Mouse (Mus musculus): ENCODE results near the gene Fbxl15.

Gene Fbxl15

DNA sequence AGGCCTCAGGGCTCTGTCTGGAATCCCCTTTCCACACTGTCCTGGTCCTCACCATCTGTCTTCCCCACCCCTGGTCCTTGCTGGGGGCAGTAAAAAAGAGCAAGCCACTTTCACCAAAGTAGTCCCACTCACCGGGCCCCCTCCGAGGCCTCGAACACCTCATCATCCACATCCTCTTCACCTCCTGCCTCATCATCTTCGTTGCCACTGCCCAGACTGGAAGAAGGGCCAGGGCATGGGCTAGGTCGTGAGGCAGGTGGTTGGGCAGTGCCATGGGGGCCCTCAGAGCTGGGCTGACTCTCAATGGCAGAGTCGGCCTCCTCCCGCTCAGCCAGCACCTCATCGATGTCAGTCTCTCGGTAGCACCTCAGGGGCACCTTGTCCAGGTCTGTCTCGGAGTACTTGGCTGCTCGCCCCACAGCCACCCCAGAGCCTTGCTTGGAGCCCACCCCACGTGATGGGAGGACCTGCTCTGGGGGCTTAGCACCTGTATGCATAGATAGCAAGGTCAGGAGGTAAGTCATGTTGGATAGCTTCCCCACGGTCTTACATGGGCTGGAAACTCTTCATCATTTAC is 4.9 kb upstream of the Fbxl15 start:
- DNase-seq (ENCODE audit: low spot score): no peak

DNA sequence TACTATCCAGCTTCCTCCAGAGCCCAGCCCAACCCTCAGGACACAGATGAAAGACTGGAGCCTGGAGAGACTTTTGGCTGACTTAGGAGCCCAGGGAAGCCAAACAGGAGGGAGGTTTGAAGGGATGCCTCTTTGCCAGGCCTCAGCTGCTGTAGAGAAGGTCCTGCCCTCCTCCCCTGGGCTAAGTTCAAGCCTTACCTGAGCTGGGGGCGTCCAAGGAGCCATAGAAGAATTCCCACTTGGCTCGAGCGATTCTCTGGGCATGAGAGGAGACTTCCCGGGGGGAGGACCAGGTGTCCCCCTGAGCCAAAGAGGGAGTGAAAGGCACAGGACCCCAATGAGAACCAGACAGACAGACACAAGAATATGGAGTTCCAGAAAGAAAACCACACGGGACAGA is 4.3 kb upstream of the Fbxl15 start:
- no peak for DNase-seq (ENCODE audit: low spot score)

DNA sequence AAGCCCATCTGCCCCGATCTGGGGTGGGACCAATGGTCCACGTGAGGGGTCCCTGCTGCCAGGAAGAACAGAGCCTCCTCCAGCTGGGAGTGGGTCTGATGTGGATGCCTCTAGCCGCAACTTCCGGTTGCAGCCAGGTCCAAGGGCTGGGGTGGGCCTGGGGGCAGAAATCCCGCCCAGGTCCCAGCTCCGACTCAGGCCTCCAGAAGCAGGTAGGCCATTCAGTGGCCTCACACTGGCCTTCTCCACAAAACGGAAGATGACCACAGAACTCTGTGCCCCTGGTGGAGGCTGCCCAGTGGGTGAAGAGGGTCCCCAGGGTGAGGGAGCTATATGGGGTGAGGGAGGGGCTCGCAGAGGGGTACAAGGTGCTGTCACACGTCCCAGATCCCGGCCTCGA is 3.6 kb upstream of the Fbxl15 start:
- DNase-seq (ENCODE audit: low spot score): no peak

DNA sequence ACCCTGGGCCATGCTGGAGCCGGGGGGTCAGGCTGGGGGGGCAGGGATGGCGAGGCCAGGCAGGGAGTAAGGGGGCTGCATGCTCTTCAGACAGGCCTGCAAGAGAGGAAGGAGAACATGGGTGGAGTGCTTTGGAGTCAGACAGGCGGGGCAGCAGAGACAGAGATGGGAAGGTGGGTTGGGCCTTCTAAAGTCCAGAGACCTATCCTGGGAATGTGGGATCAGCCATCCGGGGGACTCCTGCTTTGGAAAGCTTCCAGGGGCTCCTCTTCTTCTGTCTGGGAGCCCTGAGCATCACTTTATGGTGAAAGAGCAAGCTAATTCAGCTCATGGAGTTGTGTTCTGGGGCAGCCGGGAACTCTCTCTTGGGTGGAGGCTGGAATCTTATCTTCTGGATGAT is 3.1 kb upstream of the Fbxl15 start:
- DNase-seq (ENCODE audit: low spot score): no peak

DNA sequence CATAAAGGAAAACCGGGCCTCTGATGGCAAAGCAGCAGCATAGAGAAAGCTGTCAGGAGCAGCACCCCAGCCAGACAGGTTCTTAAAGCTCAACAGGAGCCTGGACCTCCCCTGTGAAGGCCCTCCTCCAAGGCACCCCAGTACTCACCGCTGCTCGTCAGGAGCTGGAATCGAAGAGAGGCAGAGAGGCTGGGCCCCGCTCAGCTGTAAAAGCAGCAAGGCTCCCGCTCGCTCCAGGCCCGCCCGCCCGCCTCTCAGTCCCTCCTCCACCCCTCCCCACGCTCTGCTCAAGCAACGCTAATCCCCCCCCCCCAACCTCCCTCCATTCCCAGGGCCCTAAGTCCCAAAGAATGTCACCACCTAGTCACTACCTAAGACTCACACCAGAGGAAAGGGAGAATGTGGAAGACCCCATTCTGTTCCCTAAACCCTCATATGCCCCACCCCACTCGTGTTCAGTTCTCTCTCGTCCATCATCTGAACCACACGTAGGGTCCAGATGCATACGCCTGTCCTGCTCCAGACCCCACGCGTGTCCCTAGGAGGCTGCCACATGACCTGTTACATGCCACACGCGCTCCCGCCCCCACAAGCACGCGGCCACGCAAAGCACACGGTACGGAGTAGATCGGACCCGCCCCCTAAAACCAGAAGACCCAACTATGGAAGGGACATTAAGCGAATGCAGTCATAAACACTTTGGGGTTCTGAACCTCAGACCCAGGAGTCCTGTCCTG is 1.8 kb upstream of the Fbxl15 start:
- DNase-seq (ENCODE audit: low spot score): no peak

DNA sequence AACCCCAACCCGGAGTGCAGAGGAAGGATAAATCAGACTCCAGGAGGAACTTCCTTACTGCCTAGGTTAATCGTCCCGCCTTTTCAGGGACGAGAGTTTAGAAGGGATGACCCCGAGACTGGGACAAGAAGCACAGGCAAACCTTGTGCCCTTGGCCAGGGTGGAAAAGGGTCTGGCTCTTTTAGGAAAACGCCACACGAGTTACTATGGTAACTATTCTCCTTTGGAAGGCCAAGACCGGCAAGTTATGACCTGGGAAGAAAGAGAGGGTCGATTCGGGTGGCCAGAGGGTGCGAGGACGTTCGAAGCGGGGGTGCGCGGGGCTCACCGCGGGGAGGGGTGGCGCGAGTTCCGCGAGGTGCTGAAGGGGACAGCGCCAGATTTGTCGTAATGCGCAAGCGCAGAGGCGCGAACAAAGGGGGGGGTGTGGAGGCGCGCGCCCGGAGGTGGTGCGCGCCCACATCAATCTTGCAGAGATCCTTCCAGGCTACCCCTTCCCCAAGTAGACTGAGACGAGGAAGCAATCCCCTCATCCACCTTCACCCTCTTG is 1.2 kb upstream of the Fbxl15 start, which contains the start of gene Psd:
Gene Psd (minus strand): TSS at position 401 of the 550 bp plus-strand sequence.
- DNase-seq (ENCODE audit: low spot score): peak; percentile 45

DNA sequence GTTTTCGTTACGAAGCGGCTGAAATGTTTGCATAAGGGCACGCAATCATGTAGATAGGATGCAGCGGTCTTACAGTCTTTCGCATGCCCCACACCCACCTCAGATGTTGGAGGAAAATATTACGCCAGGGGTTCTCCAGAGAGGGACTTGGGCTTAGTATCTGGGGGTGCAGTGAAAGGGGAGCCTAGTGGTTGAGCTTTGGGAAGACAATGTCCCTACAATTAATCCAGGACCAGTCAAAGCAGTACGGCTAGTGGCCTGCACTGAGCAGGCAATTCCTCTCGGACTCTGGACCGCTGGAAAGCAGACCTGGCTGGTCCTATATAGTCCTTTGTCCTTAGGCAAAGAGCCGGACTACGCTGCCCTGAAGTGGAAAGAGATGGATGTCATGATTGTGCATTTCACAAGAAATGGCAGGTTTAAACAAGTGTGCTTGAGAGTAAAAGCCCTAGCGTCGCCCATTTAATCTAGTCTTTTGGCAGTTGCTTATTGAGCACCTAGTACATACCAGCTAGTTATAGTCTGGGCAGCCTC is 386 bp upstream of the Fbxl15 start:
- no peak for DNase-seq (ENCODE audit: low spot score)

DNA sequence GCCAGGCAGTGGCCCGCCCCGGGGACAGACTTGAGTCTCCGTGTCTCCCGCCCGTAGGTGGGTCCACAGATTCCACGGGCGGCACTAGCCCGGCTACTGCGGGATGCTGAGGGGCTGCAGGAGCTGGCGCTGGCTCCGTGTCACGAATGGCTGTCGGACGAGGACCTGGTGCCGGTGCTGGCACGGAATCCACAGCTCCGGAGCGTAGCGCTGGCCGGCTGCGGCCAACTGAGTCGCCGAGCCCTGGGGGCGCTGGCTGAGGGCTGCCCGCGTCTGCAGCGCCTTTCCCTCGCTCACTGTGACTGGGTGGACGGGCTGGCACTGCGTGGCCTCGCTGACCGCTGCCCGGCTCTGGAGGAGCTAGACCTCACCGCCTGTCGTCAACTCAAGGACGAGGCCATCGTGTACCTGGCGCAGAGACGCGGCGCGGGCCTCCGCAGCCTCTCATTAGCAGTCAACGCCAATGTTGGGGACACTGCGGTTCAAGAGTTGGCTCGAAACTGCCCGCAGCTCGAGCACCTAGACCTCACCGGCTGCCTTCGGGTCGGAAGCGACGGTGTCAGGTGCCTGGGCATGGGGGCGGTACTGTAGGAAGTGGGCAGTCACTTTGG is 1.2 kb downstream of the Fbxl15 start:
- no peak for DNase-seq (ENCODE audit: low spot score)

DNA sequence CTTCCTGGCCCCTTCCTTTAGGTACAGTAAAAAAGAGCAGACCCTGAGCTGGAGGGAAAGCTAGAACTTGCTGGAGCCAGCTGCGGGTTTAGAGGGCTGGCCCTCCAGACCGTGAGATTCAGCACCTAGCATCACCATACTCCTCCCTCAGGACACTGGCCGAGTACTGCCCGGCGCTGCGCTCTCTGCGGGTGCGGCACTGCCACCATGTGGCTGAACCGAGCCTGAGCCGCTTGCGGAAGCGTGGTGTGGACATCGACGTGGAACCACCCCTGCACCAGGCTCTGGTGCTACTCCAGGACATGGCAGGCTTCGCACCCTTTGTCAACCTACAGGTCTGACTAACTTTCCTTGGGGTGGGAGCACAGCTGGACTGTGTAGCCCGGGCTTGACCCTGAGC is 2.0 kb downstream of the Fbxl15 start:
- DNase-seq (ENCODE audit: low spot score): peak; percentile 71

DNA sequence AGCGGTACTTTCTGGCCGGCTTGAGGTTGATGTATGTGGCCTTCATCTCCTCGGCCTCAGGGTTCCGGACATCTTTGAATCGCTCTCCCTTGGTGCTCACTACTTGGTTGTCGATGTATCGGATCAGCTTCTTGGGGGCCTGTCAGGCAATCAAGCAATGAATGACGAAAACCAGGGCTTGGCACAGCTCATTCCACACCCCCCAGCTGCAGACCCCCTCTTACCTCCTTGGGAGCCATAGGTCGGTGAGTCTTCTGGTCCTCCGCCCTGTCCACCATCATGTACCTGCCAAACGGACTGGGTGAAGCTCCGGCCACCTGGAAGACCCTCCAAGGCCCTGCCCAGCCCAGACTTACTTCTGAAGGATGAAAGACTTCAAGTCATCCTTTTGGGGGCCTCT is 2.7 kb downstream of the Fbxl15 start:
- no peak for DNase-seq (ENCODE audit: low spot score)

DNA sequence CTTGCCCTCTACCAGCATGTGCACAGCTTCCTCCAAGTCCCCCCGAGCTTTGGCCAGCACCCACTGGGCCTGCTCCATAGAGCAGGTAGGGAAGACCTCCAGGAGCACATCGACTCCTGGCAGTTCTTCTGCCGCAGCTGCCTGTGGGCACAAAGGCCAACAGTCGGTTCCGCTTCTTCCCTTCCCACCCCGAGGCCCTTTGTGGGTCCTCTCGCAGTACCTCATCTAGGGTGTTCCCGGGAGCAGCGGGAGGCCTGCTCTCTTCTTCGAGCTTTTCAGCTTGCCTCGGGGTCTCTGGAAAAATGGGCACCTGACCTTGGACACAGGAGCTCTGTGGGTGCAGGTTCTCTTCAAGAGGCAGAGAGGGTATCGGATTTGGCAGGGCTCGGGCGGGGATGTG is 3.3 kb downstream of the Fbxl15 start:
- no peak for DNase-seq (ENCODE audit: low spot score)

DNA sequence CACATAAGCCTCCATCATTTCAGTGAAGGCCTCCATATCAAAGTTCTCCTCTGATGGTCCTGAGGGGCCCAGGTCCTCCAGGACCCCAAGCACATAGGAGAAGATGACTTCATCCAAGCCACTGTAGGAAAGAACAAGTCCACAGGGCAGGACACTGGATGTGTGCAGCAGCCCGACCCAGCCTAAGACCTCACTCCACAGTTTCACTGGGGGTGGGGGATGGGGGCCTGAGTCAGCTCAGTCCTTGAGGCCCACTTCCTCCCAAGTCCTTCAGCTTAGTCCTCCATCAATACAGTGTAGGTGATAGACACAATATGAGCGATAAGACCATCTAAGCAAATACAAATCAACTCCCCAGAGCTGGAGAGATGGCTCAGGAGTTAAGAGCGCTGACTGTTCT is 4.0 kb downstream of the Fbxl15 start:
- DNase-seq (ENCODE audit: low spot score): no peak

DNA sequence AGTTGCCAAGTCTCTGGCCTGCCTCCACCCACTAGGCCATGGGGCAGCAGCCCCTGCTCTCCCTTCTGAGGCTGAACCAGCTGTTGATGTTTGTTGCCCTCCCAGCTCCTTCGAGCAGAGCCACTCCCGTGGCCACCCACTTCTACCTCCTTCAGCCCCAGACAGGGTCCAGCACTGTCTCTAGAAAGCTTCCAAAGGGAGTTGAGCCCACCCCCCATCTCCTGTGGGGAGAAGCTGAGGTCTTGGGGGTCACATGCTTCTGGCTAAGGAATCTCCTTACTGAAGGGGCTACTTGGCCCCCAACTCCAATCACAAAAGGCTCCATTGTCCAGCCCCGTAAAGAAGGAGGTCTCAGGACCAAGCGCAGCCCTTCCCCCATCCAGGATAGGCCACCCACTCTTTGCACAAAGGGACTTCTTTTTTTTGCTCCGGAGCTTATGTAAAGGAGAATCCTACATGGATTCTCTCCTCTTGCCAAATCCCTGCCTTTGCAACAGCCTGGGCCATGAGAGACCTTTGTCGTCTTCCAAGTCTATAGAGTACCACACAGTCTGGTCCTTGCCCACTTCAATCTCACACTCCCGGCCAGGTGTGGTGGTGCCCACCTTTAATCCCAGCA is 4.8 kb downstream of the Fbxl15 start:
- DNase-seq (ENCODE audit: low spot score): no peak

DNA sequence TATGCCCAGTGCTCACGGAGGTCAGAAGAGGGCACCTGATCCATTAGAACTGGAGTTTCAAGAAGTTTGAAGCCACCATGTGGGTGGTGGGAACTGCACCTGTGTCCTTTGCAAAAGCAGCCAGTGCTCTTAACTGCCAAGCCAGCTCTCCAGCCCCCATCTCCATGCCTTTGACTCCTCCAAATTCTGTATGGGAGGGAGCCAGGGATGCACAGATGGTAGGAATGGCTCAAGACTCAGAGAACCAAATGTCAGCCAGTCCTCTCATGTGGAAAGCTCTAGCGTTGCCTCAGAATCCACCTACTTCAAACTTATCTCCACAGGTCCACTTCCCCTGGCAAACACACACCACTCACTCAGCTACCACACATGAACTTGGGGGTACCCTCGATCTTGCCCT is 5.9 kb downstream of the Fbxl15 start:
- no peak for DNase-seq (ENCODE audit: low spot score)

DNA sequence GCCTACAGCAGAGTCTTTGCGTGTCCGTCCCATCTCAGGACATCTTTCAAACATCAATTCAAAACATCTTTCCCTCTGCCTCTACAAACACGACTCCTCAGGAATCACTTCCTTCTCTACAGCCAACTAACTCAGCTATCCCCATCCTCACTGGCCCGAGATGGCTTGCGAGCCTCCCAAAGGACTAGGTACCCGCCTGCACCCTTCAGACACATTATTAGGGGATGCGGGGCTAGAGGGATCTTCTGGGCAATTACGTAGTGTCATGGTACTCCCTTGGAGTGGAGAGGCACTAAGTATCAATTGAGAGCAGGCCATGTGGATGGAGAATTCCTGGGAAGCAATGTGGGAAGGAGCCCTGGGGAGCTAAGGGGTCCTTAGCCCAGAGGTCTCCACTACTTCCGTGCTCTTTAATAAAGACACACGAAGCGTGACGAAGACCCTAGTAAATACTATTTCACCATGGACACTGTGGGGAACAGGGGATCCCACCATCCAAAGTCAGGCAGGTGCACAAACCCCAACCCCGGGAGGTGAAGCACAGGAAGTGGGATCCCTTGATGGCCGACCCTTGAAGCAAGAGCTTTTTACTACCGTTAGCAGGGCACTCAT is 9.8 kb downstream of the Fbxl15 start:
- DNase-seq (ENCODE audit: low spot score): no peak

DNA sequence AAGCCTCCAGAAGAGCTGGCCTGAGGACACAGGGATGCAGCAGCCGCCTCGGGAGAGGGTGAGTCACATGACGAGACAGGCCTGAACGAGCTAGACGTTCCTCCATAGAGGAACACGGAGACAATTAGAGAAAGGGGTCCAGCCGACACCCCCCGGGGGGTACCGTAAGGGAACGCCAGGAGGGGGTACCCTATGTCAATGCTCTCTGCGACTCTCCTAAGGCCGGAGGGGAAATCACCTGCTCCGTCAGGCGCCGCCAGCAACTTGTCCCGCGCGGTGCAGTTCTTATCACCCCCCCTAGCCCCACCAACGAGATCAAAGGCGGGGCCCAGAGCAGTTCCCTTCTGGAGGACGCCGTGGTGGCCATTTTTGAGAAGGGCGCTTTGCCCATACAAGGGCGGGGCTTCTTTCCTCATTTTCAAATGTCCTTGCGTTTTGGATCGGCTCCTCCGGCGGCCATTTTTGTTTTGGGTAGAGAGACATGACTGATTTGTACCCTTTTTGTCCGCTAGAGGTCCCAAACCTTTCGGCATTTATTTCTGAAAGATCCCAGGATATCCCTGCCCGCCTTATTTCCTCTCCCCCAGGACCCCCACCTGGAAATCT is 10.4 kb downstream of the Fbxl15 start, which contains the start of gene Cuedc2:
Gene Cuedc2 (minus strand): TSS at position 372 of the 606 bp plus-strand sequence.
- DNase-seq (ENCODE audit: low spot score): peak; percentile 91

DNA sequence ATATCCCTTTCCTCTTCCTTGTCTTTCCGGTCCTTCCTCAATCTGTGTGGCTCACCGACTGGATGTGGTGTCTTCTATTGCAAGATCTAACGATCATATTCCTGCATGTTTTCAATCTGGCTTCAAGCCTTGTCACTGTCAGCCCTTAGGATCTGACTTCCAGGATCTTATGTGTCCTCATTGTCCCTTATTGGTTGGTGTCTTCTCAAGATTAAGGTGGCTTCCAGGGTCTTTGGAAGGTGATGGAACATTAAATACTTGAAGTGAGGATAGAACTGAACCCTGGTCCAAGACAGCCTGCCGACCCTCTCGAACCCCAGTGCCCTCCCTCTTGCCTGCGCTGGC is 10.9 kb downstream of the Fbxl15 start:
- no peak for DNase-seq (ENCODE audit: low spot score)

DNA sequence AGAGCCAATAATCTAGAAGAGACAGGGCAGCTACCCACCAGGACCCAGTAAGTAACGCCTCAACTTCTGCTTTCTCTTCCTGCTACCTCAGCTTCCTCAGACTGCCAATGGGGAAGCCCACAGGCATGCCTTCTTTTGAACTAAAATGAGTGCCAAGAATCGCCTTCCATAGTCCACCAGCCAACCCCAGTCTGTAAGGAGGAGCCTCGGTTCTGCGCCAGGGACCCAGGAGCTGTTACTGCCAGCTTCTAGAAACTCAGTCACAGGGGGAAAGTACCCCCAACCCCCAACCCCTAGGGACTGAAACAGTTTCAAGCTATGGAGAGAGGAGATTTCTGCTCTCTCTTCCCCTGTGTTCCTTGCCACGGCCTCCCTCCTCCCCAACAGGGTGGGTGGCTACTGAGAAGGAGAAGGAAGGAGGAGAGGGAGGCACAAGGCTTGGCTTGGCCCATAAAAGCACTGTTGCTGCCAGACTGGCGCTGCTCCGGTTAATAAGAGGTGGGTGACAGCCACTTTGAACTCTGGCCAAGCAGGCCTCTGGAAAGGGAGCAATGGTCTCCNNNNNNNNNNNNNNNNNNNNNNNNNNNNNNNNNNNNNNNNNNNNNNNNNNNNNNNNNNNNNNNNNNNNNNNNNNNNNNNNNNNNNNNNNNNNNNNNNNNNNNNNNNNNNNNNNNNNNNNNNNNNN is 11.4 kb downstream of the Fbxl15 start:
- no peak for DNase-seq (ENCODE audit: low spot score)

DNA sequence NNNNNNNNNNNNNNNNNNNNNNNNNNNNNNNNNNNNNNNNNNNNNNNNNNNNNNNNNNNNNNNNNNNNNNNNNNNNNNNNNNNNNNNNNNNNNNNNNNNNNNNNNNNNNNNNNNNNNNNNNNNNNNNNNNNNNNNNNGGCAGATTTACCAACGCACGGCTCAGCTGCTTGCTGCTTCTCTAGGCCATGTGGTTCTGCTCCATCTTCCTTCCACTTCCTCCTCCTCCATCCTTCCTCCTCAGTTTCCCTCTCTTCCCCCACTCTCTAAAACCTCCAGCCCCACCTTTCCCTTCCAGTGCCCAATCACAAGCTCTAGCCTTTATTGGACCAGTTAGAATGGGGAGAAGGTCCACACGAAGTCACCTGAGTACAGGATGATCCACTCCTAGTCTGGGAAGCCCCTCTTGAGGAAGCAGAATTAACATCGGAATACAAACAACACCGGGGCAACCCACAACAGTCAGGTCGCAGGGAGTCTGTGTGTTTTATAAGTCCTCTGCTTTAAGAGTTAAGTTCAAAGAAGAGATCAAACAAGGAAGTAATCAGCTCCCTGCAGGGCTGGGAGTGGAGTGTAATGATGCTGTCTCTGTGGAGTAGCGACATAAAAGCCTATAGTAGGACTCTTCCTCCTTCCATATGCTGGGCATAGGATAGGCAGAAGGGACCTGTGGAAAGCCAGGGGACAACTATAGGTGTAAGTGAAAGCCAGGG is 16.9 kb downstream of the Fbxl15 start:
- no peak for DNase-seq (ENCODE audit: low spot score)

DNA sequence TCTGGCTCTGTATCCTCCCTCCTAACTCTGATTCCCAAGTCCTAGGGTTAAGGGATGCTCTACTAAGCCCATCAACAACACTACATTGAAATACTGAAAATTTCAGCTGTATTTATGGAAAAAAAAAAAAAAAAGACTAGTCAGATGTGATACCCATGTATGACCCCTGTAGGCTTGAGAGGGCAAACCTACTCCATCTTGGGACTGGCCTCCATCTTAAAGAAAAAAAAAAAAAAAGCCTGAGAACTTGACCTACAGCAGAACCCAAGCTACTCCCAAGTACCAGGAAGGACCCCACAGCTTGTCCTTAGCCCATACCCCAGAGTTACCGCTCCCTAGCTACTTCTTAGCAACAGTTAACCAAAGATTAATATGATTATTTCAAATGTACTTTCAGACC is 19.2 kb downstream of the Fbxl15 start:
- DNase-seq (ENCODE audit: low spot score): no peak

Measured in spleen, adult 12 weeks (tissue).